Mouse (Mus musculus) stomach, embryonic 14.5 days (tissue): ENCODE data around the gene 1600014C10Rik. TPM values are rescaled to one million over a fixed set of nuclear protein-coding genes. Genes with fewer than 3 reads are reported as not detected.

Source experiments
- ATAC-seq: fragments of 200-750 bp; cut with Nextera tagmentation; 2 replicates; pipeline ENCODE4 v1.8.0; 2017; ENCODE audit warnings: low read depth, moderate TSS enrichment; ENCODE audit not compliant: insufficient number of reproducible peaks, insufficient read depth, low FRiP score
- H3K27ac ChIP-seq: fragments of 300-500 bp; sonication (generic); 2 replicates; pipeline ENCODE4 v1.5.1; 2014; ENCODE audit warnings: mild to moderate bottlenecking, low read length, moderate library complexity, mixed read lengths
- H3K27me3 ChIP-seq: fragments of 300-500 bp; sonication (generic); 2 replicates; pipeline ENCODE4 v1.6.1; 2014; ENCODE audit warnings: low read length, control low read depth, mixed read lengths; ENCODE audit not compliant: control insufficient read depth, insufficient read depth
- H3K36me3 ChIP-seq: fragments of 300-500 bp; sonication (generic); 2 replicates; pipeline ENCODE4 v1.6.1; 2014; ENCODE audit warnings: mild to moderate bottlenecking, control low read depth, low read length, moderate library complexity, mixed read lengths; ENCODE audit not compliant: control insufficient read depth, insufficient read depth
- H3K4me1 ChIP-seq: fragments of 300-500 bp; sonication (generic); 2 replicates; pipeline ENCODE4 v1.6.1; 2014; ENCODE audit warnings: low read length, control low read depth, mixed read lengths; ENCODE audit not compliant: control insufficient read depth, insufficient read depth
- H3K4me2 ChIP-seq: fragments of 300-500 bp; sonication (generic); replicated peaks from 2 replicates; pipeline ENCODE4 v1.6.1; 2014; ENCODE audit warnings: low read depth, low read length, control low read depth
- H3K4me3 ChIP-seq: fragments of 300-500 bp; sonication (generic); 2 replicates; pipeline ENCODE4 v1.5.1; 2014; ENCODE audit warnings: low read depth, low read length, control low read depth
- H3K9ac ChIP-seq: fragments of 300-500 bp; sonication (generic); replicated peaks from 2 replicates; pipeline ENCODE4 v1.6.1; 2014; ENCODE audit warnings: low read depth, mild to moderate bottlenecking, control low read depth, low read length, moderate library complexity, mixed read lengths
- H3K9me3 ChIP-seq: fragments of 300-500 bp; sonication (generic); 2 replicates; pipeline ENCODE4 v1.6.1; 2016; ENCODE audit warnings: low read depth, low read length, control low read depth; ENCODE audit not compliant: control insufficient read depth
- WGBS: fragments of 180-500 bp; shearing (Covaris S2); extraction: QIAGEN DNeasy Blood & Tissue Kit; methylation state at CpG from one replicate; pipeline ENCODE4 v1.1.7; 2014; 5-methylcytosine and 5-hydroxymethylcytosine counted together
- polyA plus RNA-seq: library from polyadenylated mRNA; unstranded; fragments of >200 nt; fragmentation: Nextera tagmentation; extraction: Ambion mirVana; gene quantifications from 2 replicates; pipeline ENCODE4 v1.2.1, GENCODE M21; 2014

1600014C10Rik gene
- polyA plus RNA-seq, 1 experiment from 2014 or later: 14.7 TPM

DNA sequence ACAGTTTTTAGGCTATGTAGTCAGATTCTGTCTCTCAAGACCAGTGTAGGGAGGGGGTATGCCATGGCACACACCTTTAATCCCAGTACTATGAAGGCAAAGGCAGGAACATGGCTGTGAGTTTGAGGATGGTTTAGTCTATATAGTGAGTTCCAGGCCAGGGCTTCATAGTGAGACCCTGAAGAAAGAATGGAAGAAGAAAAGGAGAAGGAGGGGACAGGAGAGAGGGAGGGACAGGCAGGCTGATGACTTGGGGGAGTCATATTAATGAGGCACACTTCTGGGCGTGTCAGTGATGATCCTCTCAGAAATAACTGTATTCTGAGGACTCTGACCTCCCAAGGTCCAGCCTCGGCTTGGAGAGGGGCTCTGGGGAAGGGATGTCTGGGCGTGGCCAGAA, 7.0 kb upstream of the 1600014C10Rik start:
- no peak overlapping the region for H3K27ac ChIP-seq
- no peak for ATAC-seq
- no peak overlapping the region for H3K9ac ChIP-seq
- 0 out of 2 replicates have a peak, but pooled peaks cover 6% of the 10 kb centered on the region for H3K4me1 ChIP-seq
- no peaks in the 10 kb centered on the region for H3K27me3 ChIP-seq
- H3K36me3 ChIP-seq: no peaks in the 10 kb centered on the region
- no peaks in the 10 kb centered on the region for H3K9me3 ChIP-seq
- H3K4me2 ChIP-seq: no peak overlapping the region
- 67% methylated on average over 3 of the region's 3 CpGs for WGBS
- H3K4me3 ChIP-seq: no peak overlapping the region

DNA sequence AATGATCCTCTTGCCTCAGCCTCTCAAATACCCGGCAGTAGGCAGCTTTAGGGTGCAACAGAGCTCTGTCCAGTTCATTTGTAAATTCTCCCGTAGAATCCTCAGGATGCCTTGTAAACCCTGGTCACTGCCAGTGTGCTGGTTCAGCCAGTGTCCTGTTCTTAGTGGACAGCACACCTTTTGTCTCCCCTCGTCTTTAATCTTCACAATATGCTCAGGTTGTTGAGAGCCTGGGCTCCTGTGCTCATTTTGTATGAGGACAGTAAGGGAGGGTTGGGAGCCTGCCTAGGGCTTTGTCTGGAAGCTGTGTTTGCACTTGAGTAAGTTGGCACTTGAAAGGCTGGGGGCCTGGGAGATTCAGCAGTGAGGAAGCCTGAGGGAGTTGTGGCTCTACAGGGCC, 3.1 kb upstream of the 1600014C10Rik start:
- ATAC-seq: no peak
- WGBS: 74% methylated on average over 3 of the region's 3 CpGs
- peaks cover 14% of the 10 kb centered on the region for H3K4me1 ChIP-seq

DNA sequence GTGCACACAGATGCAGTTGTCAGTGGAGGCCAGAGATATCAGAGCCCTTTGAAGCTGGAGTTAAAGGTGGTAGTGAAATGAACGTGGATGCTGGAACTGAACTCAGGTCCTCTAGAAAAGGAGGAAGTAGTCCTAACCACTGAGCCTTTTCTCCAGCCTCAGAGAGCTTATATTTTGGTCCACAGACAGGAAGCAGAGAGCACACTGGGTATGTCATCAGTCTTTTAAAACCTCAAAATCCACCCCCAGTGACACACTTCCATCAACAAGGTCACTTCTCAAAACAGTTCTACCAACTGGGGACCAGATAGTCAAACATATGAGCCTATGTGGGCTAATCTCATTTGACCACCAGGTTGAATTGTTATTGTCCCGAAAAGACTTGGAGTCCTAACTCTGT, 1.7 kb upstream of the 1600014C10Rik start:
- Histone ChIP-seq H3K36me3 (no peaks in the 10 kb centered on the region), H3K4me1 (peaks cover 14% of the 10 kb centered on the region), H3K9ac (no peak overlapping the region), H3K4me2 (no peak overlapping the region), H3K9me3 (no peaks in the 10 kb centered on the region), H3K4me3 (no peak overlapping the region), H3K27ac (no peak overlapping the region), H3K27me3 (no peaks in the 10 kb centered on the region)
- 73% methylated on average over 2 of the region's 2 CpGs for WGBS
- ATAC-seq: no peak

More for the DNA sequence above, 3.1 kb upstream of the 1600014C10Rik start:
- Histone ChIP-seq H3K27me3 (no peaks in the 10 kb centered on the region), H3K9ac (no peak overlapping the region), H3K27ac (no peak overlapping the region), H3K4me3 (no peak overlapping the region), H3K4me2 (no peak overlapping the region), H3K9me3 (no peaks in the 10 kb centered on the region), H3K36me3 (no peaks in the 10 kb centered on the region)

DNA sequence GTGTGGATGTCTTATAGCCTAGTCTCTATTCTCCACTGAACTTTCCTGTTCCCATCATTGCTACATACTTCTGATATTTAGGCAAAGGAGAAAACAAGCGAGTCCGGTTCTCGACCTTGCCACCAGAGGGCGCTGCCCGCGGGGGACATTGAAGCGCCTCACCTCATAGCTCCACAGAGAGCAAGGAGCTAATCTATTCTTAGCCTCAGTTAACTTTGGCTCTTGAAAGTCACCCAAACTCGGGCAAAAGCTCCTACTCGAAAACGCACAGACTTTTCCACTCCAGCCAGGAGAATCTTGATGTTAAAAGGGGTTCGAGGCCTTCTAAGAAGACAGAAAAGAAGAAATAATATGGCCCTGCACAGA, 438 bp upstream of the 1600014C10Rik start:
- peak overlapping the region; percentile 69 for H3K4me2 ChIP-seq
- H3K27me3 ChIP-seq: no peaks in the 10 kb centered on the region
- H3K9ac ChIP-seq: no peak overlapping the region
- peaks cover 14% of the 10 kb centered on the region for H3K4me1 ChIP-seq
- peak; percentile 47; the same call in 1 of the 2 replicates for ATAC-seq
- WGBS: under 1% methylated on average over 11 of the region's 11 CpGs
- H3K4me3 ChIP-seq: peak overlapping the region; percentile 62
- H3K9me3 ChIP-seq: no peaks in the 10 kb centered on the region
- no peaks in the 10 kb centered on the region for H3K36me3 ChIP-seq
- peak overlapping the region; percentile 75; the same call in 1 of the 2 replicates for H3K27ac ChIP-seq

- peak overlapping the region; percentile 62 for H3K4me3 ChIP-seq
- no peaks in the 10 kb centered on the region for H3K9me3 ChIP-seq
- H3K27me3 ChIP-seq: no peaks in the 10 kb centered on the region
- H3K4me2 ChIP-seq: peak overlapping the region; percentile 69
- peaks cover 14% of the 10 kb centered on the region for H3K4me1 ChIP-seq
- WGBS: 5% methylated on average over 36 of the region's 36 CpGs
- H3K9ac ChIP-seq: peak overlapping the region; percentile 57
- H3K36me3 ChIP-seq: no peaks in the 10 kb centered on the region
- peak; percentile 89 for ATAC-seq
- H3K27ac ChIP-seq: peak overlapping the region; percentile 75; the same call in 1 of the 2 replicates
These were observed 846 bp downstream of the 1600014C10Rik start for GRCm38 (mm10) chr7:38183709-38184417.

GRCm38 (mm10) chr7:38184418-38184745, 1.4 kb downstream of the 1600014C10Rik start:
- no peak for ATAC-seq
- 50% methylated on average over 1 of the region's 1 CpGs for WGBS
- Histone ChIP-seq H3K9ac (0 out of 2 replicates have a peak overlapping the region, but pooled peaks have one; percentile 57), H3K27me3 (no peaks in the 10 kb centered on the region), H3K36me3 (no peaks in the 10 kb centered on the region), H3K9me3 (no peaks in the 10 kb centered on the region), H3K4me1 (peaks cover 14% of the 10 kb centered on the region), H3K4me3 (peak overlapping the region; percentile 62), H3K27ac (no peak overlapping the region), H3K4me2 (peak overlapping the region; percentile 69)

- no peaks in the 10 kb centered on the region for H3K9me3 ChIP-seq
- no peaks in the 10 kb centered on the region for H3K27me3 ChIP-seq
- H3K4me3 ChIP-seq: no peak overlapping the region
- H3K27ac ChIP-seq: no peak overlapping the region
- peaks cover 14% of the 10 kb centered on the region for H3K4me1 ChIP-seq
- H3K9ac ChIP-seq: no peak overlapping the region
- H3K4me2 ChIP-seq: no peak overlapping the region
- H3K36me3 ChIP-seq: no peaks in the 10 kb centered on the region
- no peak for ATAC-seq
- 85% methylated on average over 6 of the region's 6 CpGs for WGBS
These were observed 1.8 kb downstream of the 1600014C10Rik start for GRCm38 (mm10) chr7:38184786-38185185.

DNA sequence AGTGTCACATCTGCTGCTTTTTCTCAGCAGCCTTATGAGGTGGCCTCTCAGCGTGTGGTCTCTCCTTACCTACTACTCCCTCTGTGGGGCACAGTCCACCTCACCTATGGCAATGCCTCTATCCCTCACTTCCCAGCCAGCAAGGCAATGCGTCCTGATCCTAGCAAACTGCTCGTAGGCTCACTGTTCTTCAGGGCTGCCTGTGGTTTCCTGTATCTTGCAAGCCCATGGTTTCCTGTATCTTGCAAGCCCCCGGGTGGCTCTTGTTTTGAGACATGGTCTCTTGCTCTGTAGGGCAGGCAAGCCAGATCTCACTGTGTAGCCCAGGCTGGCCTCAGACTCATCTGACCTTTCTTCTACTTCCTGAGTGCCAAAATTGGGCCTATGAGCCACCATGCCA, 3.8 kb downstream of the 1600014C10Rik start:
- H3K27ac ChIP-seq: no peak overlapping the region
- no peaks in the 10 kb centered on the region for H3K9me3 ChIP-seq
- H3K9ac ChIP-seq: no peak overlapping the region
- peaks cover 14% of the 10 kb centered on the region for H3K4me1 ChIP-seq
- H3K36me3 ChIP-seq: no peaks in the 10 kb centered on the region
- H3K4me3 ChIP-seq: no peak overlapping the region
- no peaks in the 10 kb centered on the region for H3K27me3 ChIP-seq
- whole genome bisulfite sequencing: 76% methylated on average over 4 of the region's 4 CpGs
- ATAC-seq: no peak
- H3K4me2 ChIP-seq: no peak overlapping the region

- H3K27ac ChIP-seq: no peak overlapping the region
- H3K4me3 ChIP-seq: no peak overlapping the region
- H3K27me3 ChIP-seq: no peaks in the 10 kb centered on the region
- no peak for ATAC-seq
- H3K9me3 ChIP-seq: no peaks in the 10 kb centered on the region
- no peaks in the 10 kb centered on the region for H3K36me3 ChIP-seq
- no peak overlapping the region for H3K4me2 ChIP-seq
- 60% methylated on average over 4 of the region's 4 CpGs for WGBS
- H3K9ac ChIP-seq: no peak overlapping the region
- peaks cover 12% of the 10 kb centered on the region for H3K4me1 ChIP-seq
These were observed 4.8 kb downstream of the 1600014C10Rik start for GRCm38 (mm10) chr7:38187796-38188195.
